Mouse (Mus musculus) cortical plate, adult 2 months (tissue): ENCODE measurements at regions not wholly inside any gene's neighbourhood (a gene's known extent, or its start where the extent isn't known, plus 50 kb on each side); places are given as distances from the start of the nearest gene placed in this dataset.

ENCODE experiments used
- CTCF ChIP-seq: fragments of 200-500 bp; IDR thresholded peaks from 2 replicates; pipeline ENCODE4 v1.5.1; 2011; ENCODE audit warnings: mild to moderate bottlenecking, control low read depth, low read length; ENCODE audit not compliant: insufficient read depth; ENCODE audit errors: extremely low read depth
- POLR2A ChIP-seq: fragments of 200-500 bp; IDR thresholded peaks from 2 replicates; pipeline ENCODE4 v1.6.1; 2011; ENCODE audit warnings: mild to moderate bottlenecking, low read length, control low read depth; ENCODE audit not compliant: insufficient read depth; ENCODE audit errors: extremely low read depth

- no peak for TF ChIP-seq CTCF
- no peak for TF ChIP-seq POLR2A
These were observed 111.8 kb upstream of the Lef1 start for GRCm38 (mm10) chr3:130998433-130998832.
